ENCODE assay signal across 15 mouse cellular contexts in genomic region chr16:46663008-46663407, GRCm38 (mm10).
"Had no signal": no experiment of that assay in that cellular context is flagged by ENCODE, and none has a peak within 500 bp of the region (broad histone marks: within the 10 kb centered on the region; RNA-seq: fewer than 3 reads in every experiment).

No protein-coding gene starts in this region.

- H3K4me2 ChIP-seq: lung, embryonic 14.5 days; midbrain, embryonic 11.5 days; midbrain, embryonic 13.5 days; midbrain, embryonic 15.5 days; neural tube, embryonic 12.5 days; stomach, embryonic 15.5 days had no signal

- H3K4me3 ChIP-seq: megakaryocyte, embryonic 14.5 days; midbrain, embryonic 13.5 days; midbrain, embryonic 15.5 days; neural tube, embryonic 12.5 days; stomach, embryonic 15.5 days had no signal

- DNase-seq: lung, adult 18-20 months; lung, embryonic 14.5 days; lung, postnatal 10 days; lung, postnatal 4 days; right cerebral cortex, postnatal 14 days; thymus, adult 2 months; thymus, postnatal 25 days; thymus, postnatal 4 days had no signal

- H3K4me1 ChIP-seq: megakaryocyte, embryonic 14.5 days; midbrain, embryonic 13.5 days; midbrain, embryonic 15.5 days; neural tube, embryonic 12.5 days; stomach, embryonic 15.5 days had no signal

- H3K27ac ChIP-seq: midbrain, embryonic 13.5 days; midbrain, embryonic 15.5 days; neural tube, embryonic 12.5 days; stomach, embryonic 15.5 days; stomach, postnatal 0 days had no signal

- H3K9me3 ChIP-seq: midbrain, embryonic 13.5 days; midbrain, embryonic 15.5 days; neural tube, embryonic 12.5 days; stomach, embryonic 15.5 days had no signal

- H3K27me3 ChIP-seq: megakaryocyte, embryonic 14.5 days; midbrain, embryonic 13.5 days; midbrain, embryonic 15.5 days; neural tube, embryonic 12.5 days; stomach, embryonic 15.5 days had no signal

- ATAC-seq: midbrain, embryonic 13.5 days; midbrain, embryonic 15.5 days had no signal

- H3K36me3 ChIP-seq: midbrain, embryonic 13.5 days; midbrain, embryonic 15.5 days; neural tube, embryonic 12.5 days; stomach, embryonic 15.5 days had no signal

- H3K9ac ChIP-seq: lung, embryonic 14.5 days; midbrain, embryonic 13.5 days; midbrain, embryonic 15.5 days; neural tube, embryonic 12.5 days; stomach, embryonic 15.5 days had no signal
